Mouse (Mus musculus) midbrain, embryonic 10.5 days (tissue): ENCODE measurements around the gene Eepd1. TPM values are rescaled to one million over a fixed set of nuclear protein-coding genes. Genes with fewer than 3 reads are reported as not detected.

Experiments
- DNase-seq: peaks from one replicate; pipeline ENCODE4 v3.0.0-alpha.2; 2017; ENCODE audit warnings: low spot score
- H3K27ac ChIP-seq: fragments of 300-500 bp; sonication (generic); replicated peaks from 2 replicates; pipeline ENCODE4 v1.5.1; 2016; ENCODE audit warnings: mild to moderate bottlenecking
- H3K27me3 ChIP-seq: fragments of 300-500 bp; sonication (generic); 2 replicates; pipeline ENCODE4 v1.6.1; 2016; ENCODE audit warnings: low read depth, mild to moderate bottlenecking; ENCODE audit not compliant: poor library complexity, severe bottlenecking
- H3K36me3 ChIP-seq: fragments of 300-500 bp; sonication (generic); 2 replicates; pipeline ENCODE4 v1.6.1; 2016; ENCODE audit warnings: mild to moderate bottlenecking, moderate library complexity
- H3K4me1 ChIP-seq: fragments of 300-500 bp; sonication (generic); 2 replicates; pipeline ENCODE4 v1.6.1; 2016
- H3K4me3 ChIP-seq: fragments of 300-500 bp; sonication (generic); 2 replicates; pipeline ENCODE4 v1.5.1; 2016; ENCODE audit warnings: mild to moderate bottlenecking, moderate library complexity
- H3K9me3 ChIP-seq: fragments of 300-500 bp; sonication (generic); replicated peaks from 2 replicates; pipeline ENCODE4 v1.6.1; 2016; ENCODE audit warnings: mild to moderate bottlenecking
- WGBS: fragments of 180-500 bp; shearing (Covaris S2); methylation state at CpG from one replicate; pipeline ENCODE4 v1.1.7; 2016; 5-methylcytosine and 5-hydroxymethylcytosine counted together
- polyA plus RNA-seq: library from polyadenylated mRNA; unstranded; fragments of >200 nt; fragmentation: Nextera tagmentation; extraction: Ambion mirVana; gene quantifications from 2 replicates; pipeline ENCODE4 v1.2.1, GENCODE M21; 2016

The Eepd1 gene
- polyA plus RNA-seq, 1 experiment from 2014 or later = 11.4 TPM

DNA sequence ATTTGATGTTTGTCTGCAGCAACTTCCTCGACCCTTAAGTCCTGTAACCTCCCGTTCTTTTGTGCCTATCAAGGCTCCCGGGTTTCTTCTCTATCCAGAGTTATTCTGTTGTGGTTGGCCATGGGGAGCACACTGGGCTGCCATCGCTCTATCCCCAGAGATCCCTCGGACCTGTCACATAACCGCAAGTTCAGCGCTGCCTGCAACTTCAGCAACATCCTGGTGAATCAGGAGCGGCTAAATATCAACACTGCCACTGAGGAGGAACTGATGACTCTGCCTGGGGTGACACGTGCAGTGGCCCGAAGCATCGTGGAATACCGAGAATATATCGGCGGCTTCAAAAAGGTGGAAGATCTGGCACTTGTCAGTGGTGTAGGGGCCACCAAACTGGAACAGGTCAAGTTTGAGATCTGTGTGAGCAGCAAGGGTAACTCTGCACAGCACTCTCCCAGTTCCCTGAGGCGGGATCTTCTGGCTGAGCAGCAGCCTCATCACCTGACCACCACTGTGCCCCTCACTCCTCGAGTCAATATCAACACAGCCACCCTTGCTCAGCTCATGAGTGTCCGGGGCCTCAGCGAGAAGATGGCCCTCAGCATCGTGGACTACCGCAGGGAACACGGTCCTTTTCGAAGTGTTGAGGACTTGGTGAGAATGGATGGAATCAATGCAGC, 1.1 kb downstream of the Eepd1 start:
- Histone ChIP-seq H3K4me3 (peak overlapping the region; percentile 75), H3K4me1 (peaks cover 49% of the 10 kb centered on the region)
- 53% methylated on average over 22 of the region's 22 CpGs for WGBS

DNA sequence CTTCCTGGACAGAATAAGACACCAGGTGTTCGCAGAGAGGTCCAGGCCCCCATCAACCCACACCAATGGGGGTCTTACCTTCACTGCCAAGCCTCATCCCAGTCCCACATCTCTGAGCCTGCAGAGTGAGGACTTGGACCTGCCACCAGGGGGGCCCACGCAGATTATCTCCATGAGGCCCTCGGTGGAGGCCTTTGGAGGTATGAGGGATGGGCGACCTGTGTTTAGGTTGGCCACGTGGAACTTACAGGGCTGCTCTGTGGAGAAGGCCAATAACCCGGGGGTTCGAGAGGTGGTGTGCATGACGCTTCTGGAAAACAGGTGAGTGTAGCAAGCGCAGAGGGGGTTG, 1.6 kb downstream of the Eepd1 start:
- DNase-seq = no peak
- peaks cover 11% of the 10 kb centered on the region for H3K27me3 ChIP-seq
- WGBS = 86% methylated on average over 9 of the region's 9 CpGs
- no peaks in the 10 kb centered on the region for H3K9me3 ChIP-seq
- peak overlapping the region; percentile 75 for H3K4me3 ChIP-seq
- peaks cover 49% of the 10 kb centered on the region for H3K4me1 ChIP-seq
- H3K36me3 ChIP-seq = no peaks in the 10 kb centered on the region
- no peak overlapping the region for H3K27ac ChIP-seq

More for the DNA sequence above, 1.1 kb downstream of the Eepd1 start:
- Histone ChIP-seq H3K36me3 (no peaks in the 10 kb centered on the region), H3K27ac (no peak overlapping the region), H3K27me3 (peaks cover 11% of the 10 kb centered on the region), H3K9me3 (no peaks in the 10 kb centered on the region)
- peak; percentile 27 for DNase-seq

DNA sequence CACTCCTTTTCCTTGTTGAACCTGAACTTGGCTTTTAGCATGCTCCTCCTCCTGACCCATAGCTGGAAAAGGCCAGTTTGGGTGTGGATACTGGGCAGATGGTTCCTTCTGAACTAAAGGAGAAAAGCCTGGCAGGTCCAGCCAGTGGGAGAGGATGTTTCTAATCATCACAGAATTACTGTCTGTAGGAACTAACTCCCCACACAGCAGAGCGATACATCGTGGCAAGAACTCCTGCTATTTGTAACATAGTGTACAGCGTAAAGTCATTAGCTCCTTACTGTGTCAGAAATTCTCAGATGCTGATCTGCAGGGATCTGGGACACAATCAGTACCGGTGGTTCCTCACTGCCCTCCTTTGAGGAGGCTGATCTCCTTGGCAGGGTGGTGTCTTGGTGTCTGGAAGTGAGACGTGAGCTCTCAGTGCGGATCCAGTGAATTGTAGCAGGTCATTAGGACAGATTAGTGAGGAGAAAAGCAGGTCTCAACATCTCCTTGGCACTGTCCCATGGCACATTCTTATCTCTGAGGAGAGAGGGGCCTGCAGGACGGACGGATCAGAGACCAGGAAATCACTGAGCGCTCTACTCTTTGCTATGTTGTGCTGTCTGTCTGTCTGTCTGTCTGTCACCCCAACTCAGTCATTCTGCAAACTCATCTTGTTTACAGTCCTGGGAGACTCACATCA, 2.7 kb downstream of the Eepd1 start:
- no peak for DNase-seq
- 85% methylated on average over 9 of the region's 9 CpGs for WGBS
- peaks cover 49% of the 10 kb centered on the region for H3K4me1 ChIP-seq

DNA sequence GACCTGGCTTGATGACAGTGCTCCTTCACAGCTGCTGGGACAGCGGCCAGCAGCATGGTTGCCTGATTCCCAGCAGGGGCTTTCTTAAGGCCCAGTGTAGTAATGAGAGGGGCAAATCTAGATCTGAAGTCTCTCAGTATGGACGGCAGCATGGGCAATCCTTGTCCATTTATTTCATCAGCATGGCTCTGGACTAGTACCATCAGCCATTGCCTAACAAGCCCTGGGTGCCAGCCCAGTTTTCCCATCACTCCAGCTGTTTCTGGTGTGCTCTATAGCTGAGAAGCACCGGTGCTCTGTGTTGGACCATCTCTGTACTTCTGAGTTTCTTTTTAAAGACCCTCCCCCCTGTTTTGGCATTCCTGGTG, 3.3 kb downstream of the Eepd1 start:
- 73% methylated on average over 3 of the region's 3 CpGs for WGBS
- no peak for DNase-seq
- no peak overlapping the region for H3K27ac ChIP-seq
- no peaks in the 10 kb centered on the region for H3K9me3 ChIP-seq
- no peaks in the 10 kb centered on the region for H3K36me3 ChIP-seq
- peaks cover 49% of the 10 kb centered on the region for H3K4me1 ChIP-seq
- no peak overlapping the region for H3K4me3 ChIP-seq
- H3K27me3 ChIP-seq = peaks cover 11% of the 10 kb centered on the region

More for the DNA sequence above, 2.7 kb downstream of the Eepd1 start:
- Histone ChIP-seq H3K9me3 (no peaks in the 10 kb centered on the region), H3K27ac (no peak overlapping the region), H3K27me3 (peaks cover 11% of the 10 kb centered on the region), H3K4me3 (no peak overlapping the region), H3K36me3 (no peaks in the 10 kb centered on the region)

- H3K27me3 ChIP-seq = peaks cover 11% of the 10 kb centered on the region
- DNase-seq = no peak
- H3K27ac ChIP-seq = no peak overlapping the region
- 71% methylated on average over 2 of the region's 2 CpGs for WGBS
- H3K4me3 ChIP-seq = no peak overlapping the region
- H3K36me3 ChIP-seq = no peaks in the 10 kb centered on the region
- H3K9me3 ChIP-seq = no peaks in the 10 kb centered on the region
- peaks cover 49% of the 10 kb centered on the region for H3K4me1 ChIP-seq
Measured at GRCm38 (mm10) chr9:25485006-25485405, 3.7 kb downstream of the Eepd1 start.

GRCm38 (mm10) chr9:25485406-25485805, 4.1 kb downstream of the Eepd1 start:
- H3K4me3 ChIP-seq = no peak overlapping the region
- no peak overlapping the region for H3K27ac ChIP-seq
- 80% methylated on average over 7 of the region's 7 CpGs for WGBS
- H3K4me1 ChIP-seq = peaks cover 51% of the 10 kb centered on the region
- no peaks in the 10 kb centered on the region for H3K9me3 ChIP-seq
- no peak for DNase-seq
- no peaks in the 10 kb centered on the region for H3K36me3 ChIP-seq
- peaks cover 11% of the 10 kb centered on the region for H3K27me3 ChIP-seq

- Histone ChIP-seq H3K27ac (no peak overlapping the region), H3K9me3 (no peaks in the 10 kb centered on the region), H3K36me3 (no peaks in the 10 kb centered on the region), H3K4me3 (no peak overlapping the region), H3K4me1 (peaks cover 49% of the 10 kb centered on the region), H3K27me3 (peaks cover 11% of the 10 kb centered on the region)
- WGBS = 90% methylated on average over 9 of the region's 9 CpGs
- DNase-seq = no peak
Measured at GRCm38 (mm10) chr9:25486246-25486807, 5.0 kb downstream of the Eepd1 start.

DNA sequence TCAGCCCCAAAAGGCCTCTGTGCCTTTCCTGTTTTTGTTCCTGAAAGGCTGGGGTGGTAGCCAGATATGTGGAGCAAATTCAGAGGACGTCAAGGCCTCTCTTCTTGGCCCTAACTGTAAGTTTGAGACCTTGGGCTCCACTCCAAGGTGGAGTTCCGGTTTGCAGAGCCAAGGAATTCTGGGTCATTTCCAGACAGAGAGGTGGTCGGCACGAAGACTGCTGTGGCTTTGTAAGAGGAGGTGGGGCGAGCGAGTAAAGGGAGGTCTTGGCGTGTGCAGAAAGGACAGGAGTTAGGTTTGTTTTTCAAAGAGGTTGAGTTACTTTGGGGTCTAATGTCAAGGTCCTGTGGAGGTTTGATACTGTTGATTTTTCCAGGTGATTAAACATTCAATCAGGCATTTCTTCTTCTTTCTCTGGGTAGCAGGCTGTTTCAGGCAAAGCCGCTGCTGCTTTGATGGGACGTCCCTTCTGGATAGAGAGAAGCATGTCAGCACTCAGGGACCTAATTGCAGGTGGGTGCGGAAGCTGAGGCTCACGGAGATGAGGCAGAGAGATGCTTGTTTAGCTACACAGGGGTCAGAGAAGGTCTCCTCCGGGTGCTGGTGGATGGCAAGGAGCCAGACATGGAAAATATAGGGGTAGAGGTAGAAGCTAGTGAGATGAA, 6.2 kb downstream of the Eepd1 start:
- WGBS = 68% methylated on average over 12 of the region's 12 CpGs
- DNase-seq = no peak

GRCm38 (mm10) chr9:25488581-25488980, 7.2 kb downstream of the Eepd1 start:
- no peak for DNase-seq
- H3K9me3 ChIP-seq = no peaks in the 10 kb centered on the region
- 92% methylated on average over 9 of the region's 9 CpGs for WGBS
- H3K27me3 ChIP-seq = no peaks in the 10 kb centered on the region
- H3K4me1 ChIP-seq = peaks cover 29% of the 10 kb centered on the region
- no peak overlapping the region for H3K27ac ChIP-seq
- no peak overlapping the region for H3K4me3 ChIP-seq
- H3K36me3 ChIP-seq = no peaks in the 10 kb centered on the region

More for the DNA sequence above, 6.2 kb downstream of the Eepd1 start:
- no peak overlapping the region for H3K27ac ChIP-seq
- H3K4me3 ChIP-seq = no peak overlapping the region
- H3K9me3 ChIP-seq = no peaks in the 10 kb centered on the region
- no peaks in the 10 kb centered on the region for H3K36me3 ChIP-seq
- peaks cover 39% of the 10 kb centered on the region for H3K4me1 ChIP-seq
- H3K27me3 ChIP-seq = peaks cover 8% of the 10 kb centered on the region

DNA sequence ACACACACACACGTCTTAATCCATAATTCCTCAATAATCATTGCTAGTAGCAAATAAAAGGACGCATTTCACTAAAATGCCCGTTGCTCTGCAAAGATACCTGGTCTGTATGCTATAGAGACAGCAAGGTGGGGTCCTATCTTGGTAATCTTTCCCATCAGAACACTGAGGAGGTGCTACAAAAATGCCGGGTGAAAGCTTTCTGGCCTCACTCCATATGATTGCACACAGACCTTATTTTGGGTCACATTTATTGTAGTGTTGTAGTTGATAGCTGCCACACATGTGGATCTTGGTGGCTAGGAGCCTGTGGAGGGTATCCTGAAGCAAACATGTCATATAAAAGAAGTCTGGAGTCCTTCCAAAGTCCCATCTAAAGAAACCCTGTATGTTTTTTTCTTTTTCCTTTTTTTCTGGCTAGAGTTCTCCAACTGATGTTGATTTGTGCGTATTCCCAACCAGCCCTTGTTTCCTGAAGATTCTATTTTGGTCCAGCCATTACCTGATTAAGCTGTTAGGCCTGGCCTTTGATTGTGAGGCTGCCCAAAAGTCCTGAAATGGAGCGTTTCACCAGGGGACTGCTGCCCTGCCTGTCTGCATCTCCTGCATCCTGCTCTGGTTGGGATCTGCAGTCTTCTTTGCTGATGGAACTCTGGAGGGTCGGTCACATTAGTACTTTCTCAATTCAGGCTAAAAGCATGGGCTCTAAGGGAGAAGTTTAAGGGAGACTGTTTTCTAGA, 8.0 kb downstream of the Eepd1 start:
- 80% methylated on average over 7 of the region's 7 CpGs for WGBS

GRCm38 (mm10) chr9:25490278-25491145, 9.2 kb downstream of the Eepd1 start:
- no peaks in the 10 kb centered on the region for H3K27me3 ChIP-seq

More for the DNA sequence above, 8.0 kb downstream of the Eepd1 start:
- no peak for DNase-seq
- no peaks in the 10 kb centered on the region for H3K27me3 ChIP-seq
- H3K4me1 ChIP-seq = peaks cover 21% of the 10 kb centered on the region
- H3K9me3 ChIP-seq = no peaks in the 10 kb centered on the region
- H3K27ac ChIP-seq = no peak overlapping the region
- no peak overlapping the region for H3K4me3 ChIP-seq
- H3K36me3 ChIP-seq = no peaks in the 10 kb centered on the region

More at GRCm38 (mm10) chr9:25490278-25491145, 9.2 kb downstream of the Eepd1 start:
- WGBS = 68% methylated on average over 13 of the region's 13 CpGs
- no peaks in the 10 kb centered on the region for H3K9me3 ChIP-seq
- H3K27ac ChIP-seq = no peak overlapping the region
- H3K4me3 ChIP-seq = no peak overlapping the region
- no peaks in the 10 kb centered on the region for H3K36me3 ChIP-seq
- no peak for DNase-seq
- H3K4me1 ChIP-seq = peaks cover 11% of the 10 kb centered on the region
